Mouse (Mus musculus): Measurements from ENCODE around the gene Atg10. TPM values are rescaled to one million over a fixed set of nuclear protein-coding genes. Genes with fewer than 3 reads are reported as not detected.
A peak's percentile ranks its signal among the peaks of the same experiment; 100 is the strongest.

Gene Atg10
- polyA plus RNA-seq, 1 experiment from 2014 or later, result 15.4 TPM

DNA sequence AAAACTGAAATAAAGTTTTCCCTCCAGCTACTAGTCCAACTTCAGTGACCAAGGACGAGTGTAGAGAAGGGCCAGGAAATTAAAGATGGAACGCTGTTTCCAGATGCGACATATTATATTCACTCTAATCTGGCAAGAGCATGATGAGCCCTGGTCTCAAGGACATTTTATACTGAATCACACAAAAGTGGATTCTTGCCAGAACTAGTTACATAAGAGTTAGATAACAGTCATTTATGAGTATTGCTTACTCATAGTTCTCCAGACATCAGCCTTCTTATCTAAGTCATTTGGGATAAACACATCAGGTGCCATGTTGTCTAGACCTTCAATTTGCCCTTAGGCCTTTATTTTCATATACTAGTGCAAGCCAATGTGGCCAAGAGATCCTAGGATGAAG lies 108.9 kb downstream of the Atg10 start:
- H3K4me2 ChIP-seq (ENCODE audit: low read length), result no peak overlapping the region
- DNase-seq (ENCODE audit: low spot score) (no peak), ATAC-seq (no peak)
- no peaks in the 10 kb centered on the region for H3K36me3 ChIP-seq (ENCODE audit: control insufficient read depth, insufficient read depth, low read length)
- H3K4me1 ChIP-seq (ENCODE audit: control insufficient read depth, insufficient read depth, low read length), result no peaks in the 10 kb centered on the region
- H3K27ac ChIP-seq (ENCODE audit: low read depth, low read length), result no peak overlapping the region
- 94% methylated on average over 3 of the region's 3 CpGs for WGBS
- no peak overlapping the region for H3K4me3 ChIP-seq (ENCODE audit: low read depth, low read length)
- H3K9me3 ChIP-seq (replicated peaks; ENCODE audit: control insufficient read depth, low read length), result no peaks in the 10 kb centered on the region
- no peak overlapping the region for H3K9ac ChIP-seq (ENCODE audit: low read length)
- H3K27me3 ChIP-seq (replicated peaks; ENCODE audit: control insufficient read depth, insufficient read depth, low read length), result no peaks in the 10 kb centered on the region

DNA sequence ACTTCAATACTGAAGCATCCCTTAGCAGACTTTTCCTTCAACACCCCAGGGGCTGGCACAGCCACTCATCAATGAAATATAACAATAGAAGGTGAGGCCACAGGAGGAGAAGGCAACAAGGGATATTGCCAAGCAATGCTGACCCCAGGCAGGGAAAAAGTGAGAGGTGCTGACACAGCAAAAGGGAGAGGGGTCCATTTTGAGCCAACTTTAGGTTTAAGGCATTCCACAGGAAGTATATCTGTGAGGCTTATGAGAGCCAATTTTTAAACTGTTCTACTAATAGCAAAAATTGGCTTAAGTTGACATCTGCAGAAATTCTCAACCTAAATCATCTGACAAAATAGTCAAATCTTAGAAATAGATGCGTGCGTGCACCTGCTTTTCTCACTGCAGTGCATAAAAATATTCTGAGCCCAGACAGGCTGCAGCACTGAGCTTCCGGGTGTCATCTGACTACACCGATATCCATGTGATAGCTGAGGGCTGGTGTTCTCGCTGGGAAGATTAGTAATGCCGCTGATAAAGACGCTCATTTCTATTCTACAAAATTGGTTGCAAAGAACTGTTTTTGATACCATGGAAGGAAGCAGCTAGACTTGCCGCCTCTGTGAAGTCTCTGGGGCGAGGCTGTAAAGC lies 116.3 kb downstream of the Atg10 start:
- no peak overlapping the region for H3K27ac ChIP-seq (ENCODE audit: low read depth, low read length)
- no peaks in the 10 kb centered on the region for H3K9me3 ChIP-seq (replicated peaks; ENCODE audit: control insufficient read depth, low read length)
- no peak overlapping the region for H3K4me3 ChIP-seq (ENCODE audit: low read depth, low read length)
- H3K4me2 ChIP-seq (ENCODE audit: low read length), result no peak overlapping the region
- H3K27me3 ChIP-seq (replicated peaks; ENCODE audit: control insufficient read depth, insufficient read depth, low read length), result no peaks in the 10 kb centered on the region
- ATAC-seq (no peak), DNase-seq (ENCODE audit: low spot score) (no peak)
- H3K9ac ChIP-seq (ENCODE audit: low read length), result no peak overlapping the region
- no peaks in the 10 kb centered on the region for H3K36me3 ChIP-seq (ENCODE audit: control insufficient read depth, insufficient read depth, low read length)
- H3K4me1 ChIP-seq (ENCODE audit: control insufficient read depth, insufficient read depth, low read length), result no peaks in the 10 kb centered on the region
- 97% methylated on average over 9 of the region's 9 CpGs for WGBS

DNA sequence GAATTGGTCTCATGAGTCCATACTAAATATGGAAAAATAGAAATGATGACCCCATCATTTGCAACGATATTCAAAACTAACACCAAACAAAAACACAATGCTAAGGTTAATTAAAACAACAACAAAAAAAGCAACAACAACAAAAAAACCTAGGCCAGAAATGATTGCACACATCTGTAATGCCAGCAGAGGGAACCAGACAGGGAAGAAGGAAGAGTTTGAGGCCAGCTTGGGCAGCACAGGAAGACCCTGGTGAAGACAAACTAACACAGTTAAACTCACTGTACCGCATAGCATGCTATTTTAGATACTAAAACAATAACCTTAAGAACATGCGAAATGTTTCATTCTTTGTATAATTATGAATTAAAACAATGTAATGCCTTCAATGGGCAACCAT lies 121.5 kb downstream of the Atg10 start:
- no peak for ATAC-seq
- H3K9ac ChIP-seq (ENCODE audit: low read length), result no peak overlapping the region
- no peak overlapping the region for H3K4me3 ChIP-seq (ENCODE audit: low read depth, low read length)
- H3K4me1 ChIP-seq (ENCODE audit: control insufficient read depth, insufficient read depth, low read length), result no peaks in the 10 kb centered on the region
- no peaks in the 10 kb centered on the region for H3K36me3 ChIP-seq (ENCODE audit: control insufficient read depth, insufficient read depth, low read length)
- H3K9me3 ChIP-seq (replicated peaks; ENCODE audit: control insufficient read depth, low read length), result no peaks in the 10 kb centered on the region
- no peak for DNase-seq (ENCODE audit: low spot score)
- H3K27ac ChIP-seq (ENCODE audit: low read depth, low read length), result no peak overlapping the region
- no peaks in the 10 kb centered on the region for H3K27me3 ChIP-seq (replicated peaks; ENCODE audit: control insufficient read depth, insufficient read depth, low read length)
- WGBS, result 87% methylated on average over 3 of the region's 3 CpGs
- no peak overlapping the region for H3K4me2 ChIP-seq (ENCODE audit: low read length)

DNA sequence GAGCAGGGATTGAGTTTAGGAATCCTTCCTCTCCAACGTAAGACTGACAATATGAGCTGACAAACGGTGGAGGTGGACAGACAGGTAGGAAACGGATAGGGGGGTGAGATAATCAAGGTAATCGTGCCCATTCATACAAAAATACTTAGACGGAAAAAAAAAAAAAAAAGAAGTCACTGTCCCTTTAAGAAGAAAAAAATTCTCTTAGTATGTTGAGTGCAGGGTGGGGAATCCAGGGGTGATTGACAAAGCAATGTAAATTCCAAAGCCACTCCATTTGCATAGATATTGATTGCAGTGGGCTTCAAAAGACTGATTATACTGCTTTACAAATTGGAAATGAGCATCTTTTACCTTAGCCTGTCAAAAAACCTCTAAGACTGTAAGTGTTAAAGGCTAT lies 123.4 kb downstream of the Atg10 start:
- H3K4me1 ChIP-seq (ENCODE audit: control insufficient read depth, insufficient read depth, low read length), result no peaks in the 10 kb centered on the region
- whole genome bisulfite sequencing, result 81% methylated on average over 5 of the region's 5 CpGs
- no peak for DNase-seq (ENCODE audit: low spot score)
- ATAC-seq, result no peak
- H3K4me3 ChIP-seq (ENCODE audit: low read depth, low read length), result no peak overlapping the region
- no peaks in the 10 kb centered on the region for H3K36me3 ChIP-seq (ENCODE audit: control insufficient read depth, insufficient read depth, low read length)
- H3K9ac ChIP-seq (ENCODE audit: low read length), result no peak overlapping the region
- no peak overlapping the region for H3K4me2 ChIP-seq (ENCODE audit: low read length)
- no peaks in the 10 kb centered on the region for H3K27me3 ChIP-seq (replicated peaks; ENCODE audit: control insufficient read depth, insufficient read depth, low read length)
- H3K27ac ChIP-seq (ENCODE audit: low read depth, low read length), result no peak overlapping the region
- H3K9me3 ChIP-seq (replicated peaks; ENCODE audit: control insufficient read depth, low read length), result no peaks in the 10 kb centered on the region

DNA sequence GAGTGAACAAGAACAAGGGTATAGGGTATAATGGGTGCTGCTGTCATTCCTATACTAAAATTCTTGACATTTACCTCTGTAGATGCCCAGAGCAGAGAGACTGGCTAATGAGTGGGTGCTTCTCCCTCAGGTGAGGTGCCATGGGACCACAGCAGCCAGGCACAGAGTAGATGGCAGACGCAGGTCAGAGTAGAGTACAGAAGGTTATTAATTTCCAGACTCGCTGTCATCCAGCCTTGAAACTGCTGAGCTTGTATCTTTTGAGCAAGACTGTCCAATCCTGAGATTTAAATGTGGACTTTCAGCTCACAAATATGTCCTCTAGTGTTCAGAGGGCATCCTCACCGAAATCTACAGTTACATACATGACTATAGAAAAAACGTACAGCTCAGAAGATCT lies 128.9 kb downstream of the Atg10 start:
- peaks cover 8% of the 10 kb centered on the region; the same call in 1 of the 2 replicates for H3K4me1 ChIP-seq (ENCODE audit: control insufficient read depth, insufficient read depth, low read length)
- H3K4me2 ChIP-seq (ENCODE audit: low read length), result no peak overlapping the region
- ATAC-seq (no peak), DNase-seq (ENCODE audit: low spot score) (no peak)
- no peak overlapping the region for H3K4me3 ChIP-seq (ENCODE audit: low read depth, low read length)
- 83% methylated on average over 4 of the region's 4 CpGs for WGBS
- H3K9me3 ChIP-seq (replicated peaks; ENCODE audit: control insufficient read depth, low read length), result no peaks in the 10 kb centered on the region
- no peak overlapping the region for H3K27ac ChIP-seq (ENCODE audit: low read depth, low read length)
- H3K9ac ChIP-seq (ENCODE audit: low read length), result no peak overlapping the region
- no peaks in the 10 kb centered on the region for H3K27me3 ChIP-seq (replicated peaks; ENCODE audit: control insufficient read depth, insufficient read depth, low read length)
- no peaks in the 10 kb centered on the region for H3K36me3 ChIP-seq (ENCODE audit: control insufficient read depth, insufficient read depth, low read length)

DNA sequence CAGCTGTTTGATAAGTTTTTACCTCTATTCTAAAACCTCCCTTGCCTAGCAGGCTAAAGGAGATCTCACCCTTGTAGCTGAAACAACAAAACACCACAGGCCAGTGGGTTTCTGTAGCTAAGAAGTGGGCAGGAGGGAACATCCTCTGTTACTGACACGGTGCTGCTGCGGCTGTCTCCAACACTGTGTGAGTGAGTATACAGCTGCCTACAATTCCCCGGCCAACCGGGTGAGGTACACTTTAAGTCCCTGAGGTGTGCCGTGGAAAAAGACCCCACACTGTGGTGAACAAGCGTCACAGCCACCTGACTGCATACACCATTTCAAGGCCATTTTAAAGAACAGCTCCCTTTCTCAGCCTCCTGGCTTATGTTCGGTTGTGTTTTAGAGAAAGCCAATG lies 129.6 kb downstream of the Atg10 start:
- peak overlapping the region; percentile 48; the same call in 1 of the 2 replicates for H3K9ac ChIP-seq (ENCODE audit: low read length)
- WGBS, result 31% methylated on average over 7 of the region's 7 CpGs
- no peak overlapping the region for H3K27ac ChIP-seq (ENCODE audit: low read depth, low read length)

DNA sequence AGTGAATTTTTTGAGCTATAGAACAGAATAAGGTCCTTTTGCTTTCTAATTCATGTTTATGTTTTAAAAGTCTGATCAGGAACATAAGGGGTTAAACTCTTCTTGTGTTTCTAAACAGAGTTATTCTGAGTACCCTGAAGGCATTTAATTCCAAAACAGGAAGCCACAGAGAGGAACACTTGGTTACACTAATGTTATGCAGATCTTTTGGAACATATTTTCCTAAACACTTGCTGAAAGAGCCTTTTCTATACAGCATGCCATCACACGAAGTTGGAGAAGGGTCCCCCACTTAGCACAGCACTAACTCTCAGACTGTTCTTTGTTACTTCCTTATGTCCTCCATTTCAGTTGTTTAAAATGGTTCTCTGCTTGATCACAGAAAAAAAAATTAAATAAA lies 130.2 kb downstream of the Atg10 start:
- Histone ChIP-seq H3K27me3 (replicated peaks; ENCODE audit: control insufficient read depth, insufficient read depth, low read length) (no peaks in the 10 kb centered on the region), H3K4me2 (ENCODE audit: low read length) (no peak overlapping the region), H3K9ac (ENCODE audit: low read length) (no peak overlapping the region), H3K27ac (ENCODE audit: low read depth, low read length) (no peak overlapping the region), H3K9me3 (replicated peaks; ENCODE audit: control insufficient read depth, low read length) (no peaks in the 10 kb centered on the region), H3K4me1 (ENCODE audit: control insufficient read depth, insufficient read depth, low read length) (peaks cover 8% of the 10 kb centered on the region; the same call in 1 of the 2 replicates), H3K36me3 (ENCODE audit: control insufficient read depth, insufficient read depth, low read length) (no peaks in the 10 kb centered on the region), H3K4me3 (ENCODE audit: low read depth, low read length) (no peak overlapping the region)
- WGBS, result 2% methylated on average over 1 of the region's 1 CpGs
- peak; percentile 51 for DNase-seq (ENCODE audit: low spot score)
- ATAC-seq, result peak; percentile 69

More for the DNA sequence above, 129.6 kb downstream of the Atg10 start:
- Histone ChIP-seq H3K4me2 (ENCODE audit: low read length) (0 out of 2 replicates have a peak overlapping the region, but pooled peaks have one; percentile 12), H3K4me3 (ENCODE audit: low read depth, low read length) (no peak overlapping the region), H3K4me1 (ENCODE audit: control insufficient read depth, insufficient read depth, low read length) (peaks cover 8% of the 10 kb centered on the region; the same call in 1 of the 2 replicates), H3K27me3 (replicated peaks; ENCODE audit: control insufficient read depth, insufficient read depth, low read length) (no peaks in the 10 kb centered on the region), H3K9me3 (replicated peaks; ENCODE audit: control insufficient read depth, low read length) (no peaks in the 10 kb centered on the region), H3K36me3 (ENCODE audit: control insufficient read depth, insufficient read depth, low read length) (no peaks in the 10 kb centered on the region)
- DNase-seq (ENCODE audit: low spot score), result peak; percentile 41
- peak; percentile 57 for ATAC-seq

DNA sequence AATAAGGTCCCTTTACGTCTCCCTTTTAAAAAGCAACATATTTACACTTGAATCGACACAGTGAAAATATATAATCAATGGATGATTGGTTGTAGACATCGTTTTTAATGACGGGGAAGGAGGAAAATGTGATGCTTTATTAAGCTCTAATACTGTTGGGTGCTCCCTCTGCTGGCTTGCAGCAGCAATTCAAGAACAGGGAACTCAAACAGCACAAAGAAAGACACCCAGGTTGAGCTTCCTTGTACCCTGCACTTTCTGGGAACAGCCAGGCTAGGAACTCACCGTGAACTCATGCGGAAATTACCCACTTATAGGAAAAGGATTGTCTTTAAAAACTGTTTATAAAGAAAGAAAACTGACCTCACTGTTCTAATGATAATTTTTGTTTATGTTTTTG lies 130.6 kb downstream of the Atg10 start:
- Histone ChIP-seq H3K4me3 (ENCODE audit: low read depth, low read length) (no peak overlapping the region), H3K36me3 (ENCODE audit: control insufficient read depth, insufficient read depth, low read length) (no peaks in the 10 kb centered on the region), H3K9ac (ENCODE audit: low read length) (no peak overlapping the region), H3K4me2 (ENCODE audit: low read length) (no peak overlapping the region), H3K27me3 (replicated peaks; ENCODE audit: control insufficient read depth, insufficient read depth, low read length) (no peaks in the 10 kb centered on the region), H3K9me3 (replicated peaks; ENCODE audit: control insufficient read depth, low read length) (no peaks in the 10 kb centered on the region), H3K27ac (ENCODE audit: low read depth, low read length) (no peak overlapping the region), H3K4me1 (ENCODE audit: control insufficient read depth, insufficient read depth, low read length) (peaks cover 8% of the 10 kb centered on the region; the same call in 1 of the 2 replicates)
- ATAC-seq, result peak; percentile 80
- 15% methylated on average over 6 of the region's 6 CpGs for WGBS
- DNase-seq (ENCODE audit: low spot score), result peak; percentile 78

DNA sequence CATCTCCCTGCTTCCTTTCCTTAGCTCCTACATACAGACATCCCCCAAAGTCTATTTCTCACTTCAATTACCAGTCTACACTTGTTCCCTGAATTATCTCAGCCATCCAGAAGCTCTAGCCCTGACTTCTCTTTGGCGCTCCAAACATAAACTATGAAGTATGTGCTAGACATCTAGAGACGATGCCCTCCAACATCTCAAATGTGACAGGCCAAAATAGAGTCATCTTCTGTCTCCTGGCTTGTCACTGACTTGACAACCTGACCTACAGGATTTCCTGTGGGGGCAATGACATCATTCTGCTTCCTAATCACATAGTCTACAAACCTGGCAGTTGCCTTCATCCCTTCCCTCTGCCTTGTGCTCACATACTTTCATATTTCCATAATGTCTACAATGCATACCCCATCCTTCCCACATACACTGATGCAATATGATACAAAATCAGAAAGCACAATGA lies 132.0 kb downstream of the Atg10 start:
- no peak overlapping the region for H3K27ac ChIP-seq (ENCODE audit: low read depth, low read length)
- H3K36me3 ChIP-seq (ENCODE audit: control insufficient read depth, insufficient read depth, low read length), result no peaks in the 10 kb centered on the region
- DNase-seq (ENCODE audit: low spot score), result no peak
- no peak overlapping the region for H3K4me2 ChIP-seq (ENCODE audit: low read length)
- WGBS, result 91% methylated on average over 2 of the region's 2 CpGs
- H3K9me3 ChIP-seq (replicated peaks; ENCODE audit: control insufficient read depth, low read length), result no peaks in the 10 kb centered on the region
- no peak overlapping the region for H3K4me3 ChIP-seq (ENCODE audit: low read depth, low read length)
- no peak for ATAC-seq
- no peaks in the 10 kb centered on the region for H3K27me3 ChIP-seq (replicated peaks; ENCODE audit: control insufficient read depth, insufficient read depth, low read length)
- H3K9ac ChIP-seq (ENCODE audit: low read length), result no peak overlapping the region
- peaks cover 8% of the 10 kb centered on the region; the same call in 1 of the 2 replicates for H3K4me1 ChIP-seq (ENCODE audit: control insufficient read depth, insufficient read depth, low read length)
